Mouse (Mus musculus): ENCODE results near the gene Crisp1.

- TF ChIP-seq CTCF (conservative IDR thresholded peaks at IDR 0.05; ENCODE audit: insufficient read depth, insufficient read length, low read depth, low read length) (no peak), POLR2A (IDR thresholded peaks at IDR 0.05; ENCODE audit: low read depth, low read length) (no peak)
Measured at GRCm38 (mm10) chr17:40274906-40275470, 44.0 kb downstream of the Crisp1 start.
